Mouse (Mus musculus) ES-Bruce4 (cell line): ENCODE measurements around the gene Lrrc63. TPM values are rescaled to one million over a fixed set of nuclear protein-coding genes. Genes with fewer than 3 reads are reported as not detected.

Experiments
- H3K27ac ChIP-seq: 2 replicates; pipeline ENCODE4 v1.5.1; 2012; ENCODE audit warnings: low read length, inconsistent platforms; ENCODE audit not compliant: insufficient read depth
- H3K27me3 ChIP-seq: 2 replicates; pipeline ENCODE4 v1.6.1; 2012; ENCODE audit warnings: mild to moderate bottlenecking, low read length, inconsistent platforms; ENCODE audit not compliant: control insufficient read depth, poor library complexity, insufficient read depth, severe bottlenecking
- H3K36me3 ChIP-seq: 2 replicates; pipeline ENCODE4 v1.6.1; 2012; ENCODE audit warnings: inconsistent platforms, mild to moderate bottlenecking, low read length, moderate library complexity; ENCODE audit not compliant: control insufficient read depth, poor library complexity, insufficient read depth, severe bottlenecking
- H3K4me1 ChIP-seq: one replicate; pipeline ENCODE4 v1.8.1; 2011; ENCODE audit warnings: low read length; ENCODE audit not compliant: control insufficient read depth, insufficient read depth
- H3K4me3 ChIP-seq: 2 replicates; pipeline ENCODE4 v1.5.1; 2011; ENCODE audit warnings: low read depth, mild to moderate bottlenecking, low read length
- H3K9ac ChIP-seq: 2 replicates; pipeline ENCODE4 v1.6.1; 2012; ENCODE audit warnings: low read depth, mild to moderate bottlenecking, inconsistent platforms; ENCODE audit not compliant: poor library complexity, severe bottlenecking
- H3K9me3 ChIP-seq: replicated peaks from 2 replicates; pipeline ENCODE4 v1.6.1; 2012; ENCODE audit warnings: mild to moderate bottlenecking, low read length, inconsistent platforms; ENCODE audit not compliant: control insufficient read depth, poor library complexity, insufficient read depth, severe bottlenecking
- CTCF ChIP-seq: IDR thresholded peaks from one replicate; pipeline ENCODE4 v1.8.1; 2011; ENCODE audit warnings: low read depth, low read length
- EP300 ChIP-seq: IDR thresholded peaks from 2 replicates; pipeline ENCODE4 v1.6.1; 2011; ENCODE audit warnings: low read depth, low read length; ENCODE audit not compliant: insufficient read depth
- POLR2A ChIP-seq: IDR thresholded peaks from one replicate; pipeline ENCODE4 v1.8.1; 2011; ENCODE audit warnings: low read length; ENCODE audit not compliant: insufficient read depth
- polyA plus RNA-seq: library from polyadenylated mRNA; stranded (reverse); fragments of >200 nt; gene quantifications from 2 replicates; pipeline ENCODE4 v1.2.4, GENCODE M21; 2011; ENCODE audit warnings: low read depth; ENCODE audit not compliant: missing spikeins, insufficient read depth, insufficient read length

The Lrrc63 gene
- polyA plus RNA-seq, 1 experiment, result not detected

DNA sequence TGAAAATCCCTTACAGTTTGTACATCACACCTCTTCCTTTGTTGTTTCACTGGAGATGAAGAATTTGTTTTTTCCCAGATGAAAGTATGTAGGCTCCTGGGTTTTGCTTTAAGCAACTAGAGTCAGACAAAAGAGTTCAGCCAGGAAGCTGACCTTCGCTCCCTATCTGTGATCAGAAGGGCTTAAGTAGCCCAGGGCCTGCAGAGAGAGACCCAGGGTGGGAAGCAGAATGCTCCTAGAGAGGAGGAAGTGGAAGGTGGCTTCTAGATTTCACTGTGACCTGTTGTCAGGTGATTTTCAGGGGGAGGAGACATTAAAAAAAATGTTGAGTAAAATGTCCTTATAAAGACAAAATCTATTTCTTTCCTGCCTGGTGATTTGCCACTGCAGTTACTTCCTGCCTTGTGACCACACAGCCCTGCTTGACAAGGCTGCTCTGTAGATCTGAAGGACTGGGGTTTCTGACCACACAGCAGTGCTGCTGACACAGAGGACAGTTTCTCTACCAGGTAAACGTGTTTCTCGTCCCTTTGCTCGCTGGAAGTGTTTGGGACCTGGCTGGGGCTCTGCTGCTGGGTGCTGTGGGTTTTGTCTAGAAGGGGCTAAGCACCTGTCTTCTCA is 45.9 kb upstream of the Lrrc63 start:
- Histone ChIP-seq H3K36me3 (no peaks in the 10 kb centered on the region), H3K4me3 (no peak overlapping the region), H3K27me3 (no peaks in the 10 kb centered on the region), H3K4me1 (peaks cover 2% of the 10 kb centered on the region), H3K27ac (no peak overlapping the region), H3K9ac (no peak overlapping the region), H3K9me3 (no peaks in the 10 kb centered on the region)
- TF ChIP-seq CTCF (no peak), POLR2A (no peak), EP300 (no peak)

DNA sequence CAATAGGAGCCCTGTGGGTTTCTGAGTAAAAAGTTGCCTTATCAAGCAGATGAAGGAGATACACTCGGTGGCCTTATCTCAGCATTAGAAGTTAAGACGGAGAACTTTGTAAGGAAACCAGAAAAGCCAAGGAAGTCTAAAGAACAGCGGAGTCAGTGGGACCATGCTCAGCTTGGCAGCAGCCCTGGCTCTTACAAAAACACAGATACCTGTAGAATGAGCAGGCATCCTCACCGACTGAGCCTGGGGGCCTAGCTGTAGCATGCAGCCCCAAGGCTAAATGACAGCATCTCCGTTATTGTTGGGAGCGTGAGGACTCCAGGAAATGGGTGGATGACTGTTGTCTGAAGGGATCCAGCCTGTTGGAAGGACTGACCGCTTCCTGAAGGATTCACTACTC is 45.1 kb upstream of the Lrrc63 start:
- no peaks in the 10 kb centered on the region for H3K36me3 ChIP-seq
- peaks cover 2% of the 10 kb centered on the region for H3K4me1 ChIP-seq
- H3K27me3 ChIP-seq, result no peaks in the 10 kb centered on the region
- no peak for TF ChIP-seq CTCF
- no peak for TF ChIP-seq POLR2A
- TF ChIP-seq EP300, result no peak
- H3K4me3 ChIP-seq, result no peak overlapping the region
- H3K9ac ChIP-seq, result no peak overlapping the region
- no peak overlapping the region for H3K27ac ChIP-seq
- H3K9me3 ChIP-seq, result no peaks in the 10 kb centered on the region

GRCm38 (mm10) chr14:75174731-75175555 is 44.3 kb upstream of the Lrrc63 start:
- H3K9ac ChIP-seq, result no peak overlapping the region
- H3K36me3 ChIP-seq, result no peaks in the 10 kb centered on the region
- H3K27me3 ChIP-seq, result no peaks in the 10 kb centered on the region

DNA sequence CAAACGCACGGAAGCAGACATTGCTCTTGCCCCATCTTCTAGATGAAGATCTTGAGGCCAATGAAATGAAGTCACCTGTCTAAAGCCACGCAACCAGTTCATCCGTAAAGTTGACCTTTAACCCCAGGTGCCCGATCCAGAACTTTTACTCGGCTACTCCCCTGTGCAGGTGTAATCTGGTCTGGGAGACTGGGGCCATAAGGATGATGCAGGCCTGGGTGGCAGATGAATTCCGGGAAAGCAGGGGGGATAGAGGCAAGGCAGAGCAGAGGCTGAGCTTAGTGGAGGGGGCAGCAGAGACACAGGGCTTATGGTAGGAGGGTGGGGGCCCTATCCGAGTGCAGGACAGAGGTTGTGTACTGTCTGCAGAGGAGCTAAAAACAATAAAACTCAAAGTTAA is 43.6 kb upstream of the Lrrc63 start:
- H3K4me1 ChIP-seq, result peaks cover 2% of the 10 kb centered on the region
- H3K9me3 ChIP-seq, result no peaks in the 10 kb centered on the region
- no peak overlapping the region for H3K9ac ChIP-seq
- no peaks in the 10 kb centered on the region for H3K27me3 ChIP-seq
- H3K36me3 ChIP-seq, result no peaks in the 10 kb centered on the region
- no peak overlapping the region for H3K4me3 ChIP-seq
- TF ChIP-seq EP300, result no peak
- no peak for TF ChIP-seq CTCF
- no peak overlapping the region for H3K27ac ChIP-seq

More at GRCm38 (mm10) chr14:75174731-75175555, 44.3 kb upstream of the Lrrc63 start:
- H3K4me3 ChIP-seq, result no peak overlapping the region
- H3K9me3 ChIP-seq, result no peaks in the 10 kb centered on the region
- TF ChIP-seq POLR2A, result no peak
- TF ChIP-seq CTCF, result no peak
- TF ChIP-seq EP300, result no peak
- no peak overlapping the region for H3K27ac ChIP-seq
- H3K4me1 ChIP-seq, result peaks cover 2% of the 10 kb centered on the region

DNA sequence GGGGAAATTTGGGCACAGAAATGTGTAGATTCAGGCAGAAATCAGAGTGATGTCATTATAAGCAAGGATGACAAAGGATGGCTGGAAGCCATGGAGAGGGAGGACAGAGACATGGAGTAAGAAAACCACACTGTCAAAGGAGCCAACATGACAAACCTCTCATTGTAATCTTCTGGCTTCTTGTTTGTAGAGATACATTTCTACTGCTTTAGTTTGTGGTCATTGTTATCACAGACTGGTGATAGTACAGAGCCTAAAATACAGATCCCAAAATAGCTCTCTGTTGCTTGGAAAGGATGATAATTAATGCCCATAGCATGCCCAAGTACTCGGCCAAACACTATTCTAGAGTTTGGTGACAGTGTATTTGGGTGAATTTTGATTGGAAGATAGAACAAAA is 39.9 kb upstream of the Lrrc63 start:
- Histone ChIP-seq H3K9ac (no peak overlapping the region), H3K27ac (no peak overlapping the region), H3K4me3 (no peak overlapping the region), H3K36me3 (no peaks in the 10 kb centered on the region), H3K27me3 (no peaks in the 10 kb centered on the region), H3K4me1 (no peaks in the 10 kb centered on the region), H3K9me3 (no peaks in the 10 kb centered on the region)
- no peak for TF ChIP-seq EP300

GRCm38 (mm10) chr14:75168501-75168900 is 37.8 kb upstream of the Lrrc63 start:
- Histone ChIP-seq H3K27ac (no peak overlapping the region), H3K9ac (no peak overlapping the region), H3K36me3 (no peaks in the 10 kb centered on the region), H3K4me3 (no peak overlapping the region), H3K4me1 (no peaks in the 10 kb centered on the region), H3K9me3 (no peaks in the 10 kb centered on the region), H3K27me3 (no peaks in the 10 kb centered on the region)
- no peak for TF ChIP-seq EP300
- TF ChIP-seq POLR2A, result no peak
- TF ChIP-seq CTCF, result no peak
